Mouse (Mus musculus) liver, adult 2 months (tissue): ENCODE results near the gene Clec12b. TPM values are rescaled to one million over a fixed set of nuclear protein-coding genes. Genes with fewer than 3 reads are reported as not detected.
A peak's percentile ranks its signal among the peaks of the same experiment; 100 is the strongest.

Experiments
- DNase-seq: peaks from one replicate; pipeline ENCODE4 v3.0.0-alpha.2; 2011; ENCODE audit warnings: low read depth, low spot score; ENCODE audit errors: extremely low read depth
- H3K27ac ChIP-seq: fragments of 200-500 bp; replicated peaks from 2 replicates; pipeline ENCODE4 v1.5.1; 2012; ENCODE audit warnings: low read depth, mild to moderate bottlenecking, control low read depth, inconsistent platforms, low read length; ENCODE audit not compliant: insufficient read depth
- H3K27me3 ChIP-seq: fragments of 200-500 bp; 2 replicates; pipeline ENCODE4 v1.6.1; 2012; ENCODE audit warnings: mild to moderate bottlenecking, moderate library complexity, low read length, inconsistent platforms; ENCODE audit not compliant: control insufficient read depth, insufficient read depth
- H3K36me3 ChIP-seq: fragments of 200-500 bp; 2 replicates; pipeline ENCODE4 v1.6.1; 2012; ENCODE audit warnings: low read length, inconsistent platforms; ENCODE audit not compliant: control insufficient read depth, insufficient read depth
- H3K4me1 ChIP-seq: fragments of 200-500 bp; 2 replicates; pipeline ENCODE4 v1.6.1; 2011; ENCODE audit warnings: low read length; ENCODE audit not compliant: control insufficient read depth, insufficient read depth
- H3K4me3 ChIP-seq: fragments of 200-500 bp; 2 replicates; pipeline ENCODE4 v1.5.1; 2011; ENCODE audit warnings: low read depth, mild to moderate bottlenecking, control low read depth, low read length, moderate library complexity; ENCODE audit not compliant: insufficient read depth
- H3K79me2 ChIP-seq: fragments of 200-500 bp; 2 replicates; pipeline ENCODE4 v1.6.1; 2012; ENCODE audit warnings: inconsistent platforms, mild to moderate bottlenecking, low read length, moderate library complexity; ENCODE audit not compliant: control insufficient read depth, insufficient read depth
- H3K9ac ChIP-seq: fragments of 200-500 bp; 2 replicates; pipeline ENCODE4 v1.6.1; 2012; ENCODE audit warnings: low read depth, mild to moderate bottlenecking, control low read depth, inconsistent platforms, low read length
- CTCF ChIP-seq: fragments of 200-500 bp; IDR thresholded peaks from 2 replicates; pipeline ENCODE4 v1.5.1; 2011; ENCODE audit warnings: low read depth, low read length, control low read depth
- POLR2A ChIP-seq: fragments of 200-500 bp; IDR thresholded peaks from 2 replicates; pipeline ENCODE4 v1.6.1; 2011; ENCODE audit warnings: low read length, control low read depth; ENCODE audit not compliant: insufficient read depth; ENCODE audit errors: extremely low read depth
- WGBS: fragments of 180-500 bp; shearing (Covaris S2); methylation state at CpG from one replicate; pipeline ENCODE4 v1.1.7; 2018; 5-methylcytosine and 5-hydroxymethylcytosine counted together
- polyA plus RNA-seq: library from polyadenylated mRNA; depleted of rRNA; stranded (reverse); fragments of >200 nt; gene quantifications from 2 replicates; pipeline ENCODE4 v1.2.3, GENCODE M21; 2012
- total RNA-seq: library from RNA; depleted of rRNA; stranded (reverse); fragments of >200 nt; gene quantifications from 2 replicates; pipeline ENCODE4 v1.2.3, GENCODE M21; 2014

Clec12b gene
- total and polyA plus RNA-seq, 2 experiments: not detected

- no peak overlapping the region for H3K4me3 ChIP-seq
- H3K9ac ChIP-seq: no peak overlapping the region
- H3K4me1 ChIP-seq: peaks cover 11% of the 10 kb centered on the region
- 55% methylated on average over 4 of the region's 4 CpGs for WGBS
- H3K27ac ChIP-seq: 0 out of 2 replicates have a peak overlapping the region, but pooled peaks have one; percentile 8
- H3K36me3 ChIP-seq: no peaks in the 10 kb centered on the region
- H3K27me3 ChIP-seq: no peaks in the 10 kb centered on the region
- TF ChIP-seq POLR2A: no peak
- TF ChIP-seq CTCF: no peak
- DNase-seq: peak; percentile 39
- no peaks in the 10 kb centered on the region for H3K79me2 ChIP-seq
Measured at GRCm38 (mm10) chr6:129423040-129423733, 37.5 kb upstream of the Clec12b start.

GRCm38 (mm10) chr6:129422311-129422710 lies 36.6 kb upstream of the Clec12b start:
- TF ChIP-seq POLR2A (no peak), CTCF (no peak)
- Histone ChIP-seq H3K27me3 (no peaks in the 10 kb centered on the region), H3K79me2 (no peaks in the 10 kb centered on the region), H3K36me3 (no peaks in the 10 kb centered on the region), H3K4me1 (peaks cover 11% of the 10 kb centered on the region), H3K4me3 (no peak overlapping the region), H3K27ac (no peak overlapping the region), H3K9ac (no peak overlapping the region)
- DNase-seq: peak; percentile 96
- 25% methylated on average over 3 of the region's 3 CpGs for WGBS

- H3K4me3 ChIP-seq: no peak overlapping the region
- no peak for DNase-seq
- no peaks in the 10 kb centered on the region for H3K4me1 ChIP-seq
- no peaks in the 10 kb centered on the region for H3K79me2 ChIP-seq
- TF ChIP-seq POLR2A (no peak), CTCF (no peak)
- no peak overlapping the region for H3K9ac ChIP-seq
- 88% methylated on average over 1 of the region's 1 CpGs for WGBS
- no peaks in the 10 kb centered on the region for H3K27me3 ChIP-seq
- H3K27ac ChIP-seq: no peak overlapping the region
- H3K36me3 ChIP-seq: no peaks in the 10 kb centered on the region; the same call in 1 of the 2 replicates
Measured at GRCm38 (mm10) chr6:129414177-129414576, 28.5 kb upstream of the Clec12b start.

GRCm38 (mm10) chr6:129408562-129408961 lies 22.9 kb upstream of the Clec12b start, which contains the start of gene Clec9a:
Clec9a (plus strand) TSS chr6:129408862.
- TF ChIP-seq CTCF (no peak), POLR2A (no peak)
- Histone ChIP-seq H3K79me2 (no peaks in the 10 kb centered on the region), H3K27me3 (no peaks in the 10 kb centered on the region), H3K4me3 (no peak within 1 kb of the TSS), H3K36me3 (no peaks in the 10 kb centered on the region; the same call in 1 of the 2 replicates), H3K9ac (no peak within 1 kb of the TSS), H3K27ac (0 out of 2 replicates have a peak within 1 kb of the TSS, but pooled peaks have one; percentile 29), H3K4me1 (no peaks in the 10 kb centered on the region; the same call in 1 of the 2 replicates)
- no peak for DNase-seq
- WGBS: 91% methylated on average over 2 of the region's 2 CpGs

GRCm38 (mm10) chr6:129407324-129407723 lies 21.6 kb upstream of the Clec12b start:
- DNase-seq: peak; percentile 51
- no peaks in the 10 kb centered on the region for H3K27me3 ChIP-seq
- 66% methylated on average over 2 of the region's 2 CpGs for WGBS
- no peaks in the 10 kb centered on the region; the same call in 1 of the 2 replicates for H3K36me3 ChIP-seq
- no peaks in the 10 kb centered on the region; the same call in 1 of the 2 replicates for H3K4me1 ChIP-seq
- H3K9ac ChIP-seq: no peak overlapping the region
- H3K4me3 ChIP-seq: no peak overlapping the region
- no peaks in the 10 kb centered on the region for H3K79me2 ChIP-seq
- no peak for TF ChIP-seq CTCF
- no peak for TF ChIP-seq POLR2A
- 0 out of 2 replicates have a peak overlapping the region, but pooled peaks have one; percentile 29 for H3K27ac ChIP-seq

GRCm38 (mm10) chr6:129405999-129406398 lies 20.3 kb upstream of the Clec12b start:
- DNase-seq: peak; percentile 30
- no peak overlapping the region for H3K27ac ChIP-seq
- no peaks in the 10 kb centered on the region for H3K79me2 ChIP-seq
- H3K36me3 ChIP-seq: no peaks in the 10 kb centered on the region; the same call in 1 of the 2 replicates
- H3K9ac ChIP-seq: no peak overlapping the region
- no peaks in the 10 kb centered on the region for H3K27me3 ChIP-seq
- H3K4me1 ChIP-seq: no peaks in the 10 kb centered on the region; the same call in 1 of the 2 replicates
- TF ChIP-seq CTCF: no peak
- no peak for TF ChIP-seq POLR2A
- no peak overlapping the region for H3K4me3 ChIP-seq
